Comparison of ENCODE assay signal across 21 mouse cellular contexts in the genomic region with DNA sequence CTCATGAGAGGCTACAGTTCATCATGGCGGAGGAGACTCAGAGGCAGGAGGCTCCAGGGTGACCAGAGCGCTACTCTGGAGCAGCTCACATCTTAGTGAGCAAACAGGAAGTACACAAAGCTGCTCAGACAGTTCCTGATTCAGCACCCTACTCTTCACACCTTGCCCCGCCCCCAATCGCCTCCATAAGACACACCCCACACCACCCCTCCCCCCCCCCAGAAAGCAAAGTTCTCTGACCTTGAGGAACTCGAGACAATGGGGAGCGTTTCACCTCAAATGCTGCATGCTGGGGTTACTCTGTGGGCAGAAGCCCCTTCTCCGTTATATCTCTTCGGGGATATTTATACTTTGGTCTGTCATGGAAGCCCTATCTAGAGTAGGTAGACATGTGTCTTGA. TPM values are rescaled to one million over a fixed set of nuclear protein-coding genes. Genes with fewer than 3 reads are reported as not detected.
DNase-seq lines count a peak whose midpoint lies in the region; ATAC-seq and TF ChIP-seq lines count a peak whose summit lies in the region.
"Had no signal": no experiment of that assay in that cellular context is flagged by ENCODE, and none has a peak within 500 bp of the region (broad histone marks: within the 10 kb centered on the region; RNA-seq: fewer than 3 reads in every experiment).

No protein-coding gene starts in this region.

- no peak for TF ChIP-seq CTCF in E14TG2a.4 (conservative IDR thresholded peaks at IDR 0.05; ENCODE audit: low read length)
- no peak for TF ChIP-seq CTCF in intestine, postnatal 0 days (IDR thresholded peaks at IDR 0.05; ENCODE audit: low read depth)
- no peak for TF ChIP-seq CTCF in liver, postnatal 0 days (IDR thresholded peaks at IDR 0.05; ENCODE audit: low read depth)

- 71% methylated on average over 8 of the region's 8 CpGs for WGBS in intestine, postnatal 0 days
- 78% methylated on average over 8 of the region's 8 CpGs for WGBS in liver, postnatal 0 days (ENCODE audit: insufficient replicate concordance)

- H3K9me3 ChIP-seq in E14TG2a.4 (ENCODE audit: low read length) = no peaks in the 10 kb centered on the region
- H3K9me3 ChIP-seq in intestine, postnatal 0 days (ENCODE audit: control insufficient read depth) = no peaks in the 10 kb centered on the region
- no peaks in the 10 kb centered on the region for H3K9me3 ChIP-seq in liver, postnatal 0 days (ENCODE audit: low read length)
- H3K9me3 ChIP-seq: embryonic facial prominence, embryonic 10.5 days; embryonic facial prominence, embryonic 12.5 days; forebrain, embryonic 13.5 days; forebrain, embryonic 15.5 days had no signal

- H3K4me1 ChIP-seq in E14TG2a.4 (replicated peaks; ENCODE audit: low read depth, low read length) = peaks cover 61% of the 10 kb centered on the region
- H3K4me1 ChIP-seq in intestine, postnatal 0 days (replicated peaks; ENCODE audit: control insufficient read depth, insufficient read depth, low read length) = peaks cover 16% of the 10 kb centered on the region
- peaks cover 8% of the 10 kb centered on the region for H3K4me1 ChIP-seq in liver, postnatal 0 days (ENCODE audit: insufficient read depth)
- H3K4me1 ChIP-seq: forebrain, embryonic 13.5 days; forebrain, embryonic 15.5 days had no signal

- H3K27me3 ChIP-seq in E14TG2a.4 (ENCODE audit: insufficient read depth, low read length) = peaks cover 20% of the 10 kb centered on the region; the same call in 1 of the 2 replicates
- H3K27me3 ChIP-seq in intestine, postnatal 0 days (replicated peaks; ENCODE audit: control insufficient read depth, insufficient read depth, low read length) = no peaks in the 10 kb centered on the region
- no peaks in the 10 kb centered on the region for H3K27me3 ChIP-seq in liver, postnatal 0 days (ENCODE audit: insufficient read depth, low read length)
- H3K27me3 ChIP-seq: embryonic facial prominence, embryonic 12.5 days; forebrain, embryonic 13.5 days; forebrain, embryonic 15.5 days had no signal

- intact Hi-C loops in heart, postnatal 14 days (cut with DNase I) = no loop called here

- 0 out of 2 replicates have a peak overlapping the region, but pooled peaks have one; percentile 17 for H3K4me3 ChIP-seq in E14TG2a.4 (replicated peaks; ENCODE audit: low read length)
- H3K4me3 ChIP-seq in intestine, postnatal 0 days (ENCODE audit: low read depth, low read length) = no peak overlapping the region
- no peak overlapping the region for H3K4me3 ChIP-seq in liver, postnatal 0 days (ENCODE audit: low read depth, low read length)
- H3K4me3 ChIP-seq: embryonic facial prominence, embryonic 10.5 days; embryonic facial prominence, embryonic 12.5 days; forebrain, embryonic 13.5 days; forebrain, embryonic 15.5 days had no signal

- peak overlapping the region; percentile 91; the same call in 1 of the 2 replicates for H3K27ac ChIP-seq in intestine, postnatal 0 days (ENCODE audit: low read depth, low read length)
- no peak overlapping the region for H3K27ac ChIP-seq in liver, postnatal 0 days (ENCODE audit: low read depth)
- H3K27ac ChIP-seq: embryonic facial prominence, embryonic 10.5 days; embryonic facial prominence, embryonic 12.5 days; forebrain, embryonic 13.5 days; forebrain, embryonic 15.5 days had no signal

- no peak for ATAC-seq in intestine, postnatal 0 days
- ATAC-seq in liver, postnatal 0 days = no peak
- ATAC-seq: forebrain, embryonic 13.5 days; forebrain, embryonic 15.5 days; forebrain, postnatal 0 days had no signal

- H3K36me3 ChIP-seq in E14TG2a.4 (ENCODE audit: insufficient read depth, low read length) = no peaks in the 10 kb centered on the region
- H3K36me3 ChIP-seq in intestine, postnatal 0 days (ENCODE audit: control insufficient read depth, insufficient read depth) = no peaks in the 10 kb centered on the region
- no peaks in the 10 kb centered on the region for H3K36me3 ChIP-seq in liver, postnatal 0 days (replicated peaks; ENCODE audit: insufficient read depth, low read length)
- H3K36me3 ChIP-seq: embryonic facial prominence, embryonic 10.5 days; embryonic facial prominence, embryonic 12.5 days; forebrain, embryonic 15.5 days had no signal

- H3K4me2 ChIP-seq in intestine, postnatal 0 days (replicated peaks; ENCODE audit: low read depth) = no peak overlapping the region
- no peak overlapping the region for H3K4me2 ChIP-seq in liver, postnatal 0 days (ENCODE audit: low read depth, low read length)
- H3K4me2 ChIP-seq: embryonic facial prominence, embryonic 12.5 days; forebrain, embryonic 13.5 days; forebrain, embryonic 15.5 days had no signal

- peak; percentile 52 for DNase-seq in ES-CJ7 (ENCODE audit: low read depth, low spot score)
- peak; percentile 42 for DNase-seq in ZHBTc4 (ENCODE audit: low read depth, low spot score)
- DNase-seq in heart, postnatal 14 days = no peak
- DNase-seq in cerebellum, adult 11-12 months = no peak
- DNase-seq in liver, postnatal 0 days = no peak
- DNase-seq in testis, postnatal 14 days (ENCODE audit: low spot score) = no peak
- DNase-seq: adrenal gland, adult 2 months; adrenal gland, postnatal 10 days; adrenal gland, postnatal 25 days; cerebellum, adult 11 months; cerebellum, adult 2 months; cerebellum, adult 9-10 months; cerebellum, postnatal 10 days; cerebellum, postnatal 25 days; forebrain, postnatal 0 days had no signal

- no peak overlapping the region for H3K9ac ChIP-seq in intestine, postnatal 0 days (ENCODE audit: low read depth, low read length)
- H3K9ac ChIP-seq in liver, postnatal 0 days (replicated peaks) = no peak overlapping the region
- H3K9ac ChIP-seq: embryonic facial prominence, embryonic 12.5 days; forebrain, embryonic 13.5 days; forebrain, embryonic 15.5 days; forebrain, postnatal 0 days had no signal

- TF ChIP-seq EP300 in liver, postnatal 0 days (IDR thresholded peaks at IDR 0.05; ENCODE audit: low read depth) = no peak

RNA-seq across cellular contexts. Expression of a gene that starts 15.0 kb away (rescaled TPM):
- 34.6 and 36.8 TPM in 2 replicates for polyA plus RNA-seq in intestine, postnatal 0 days (2015; fragmentation: Nextera tagmentation; extraction: Ambion mirVana)
- 100 to 1,000 TPM in 1 of 2 experiments, 10 to 100 TPM in 1; 100.0 to 103 TPM for total RNA-seq in heart, postnatal 14 days (2021)
- 13.2 and 13.5 TPM in 2 replicates for polyA plus RNA-seq in liver, postnatal 0 days (2015; fragmentation: Nextera tagmentation; extraction: Ambion mirVana)

Comparison
In these comparisons a context has a peak if more than half of its experiments do, and no peak if none do; other contexts are left out.
1. DNase-seq: peak in ES-CJ7 (single experiment) and ZHBTc4 (single experiment); none in heart, postnatal 14 days (0 of 2), cerebellum, adult 11-12 months (single experiment), liver, postnatal 0 days (single experiment) and testis, postnatal 14 days (single experiment).